Mouse (Mus musculus) olfactory bulb, adult 2 months (tissue): ENCODE measurements around the gene Wls.

Experiments
- CTCF ChIP-seq: fragments of 200-500 bp; IDR thresholded peaks from 2 replicates; pipeline ENCODE4 v1.5.1; 2012; ENCODE audit warnings: low read depth, mild to moderate bottlenecking, low read length, moderate library complexity; ENCODE audit not compliant: insufficient read depth
- POLR2A ChIP-seq: fragments of 200-500 bp; IDR thresholded peaks from 2 replicates; pipeline ENCODE4 v1.6.1; 2012; ENCODE audit warnings: mild to moderate bottlenecking, low read depth, low read length, moderate library complexity; ENCODE audit not compliant: insufficient read depth

DNA sequence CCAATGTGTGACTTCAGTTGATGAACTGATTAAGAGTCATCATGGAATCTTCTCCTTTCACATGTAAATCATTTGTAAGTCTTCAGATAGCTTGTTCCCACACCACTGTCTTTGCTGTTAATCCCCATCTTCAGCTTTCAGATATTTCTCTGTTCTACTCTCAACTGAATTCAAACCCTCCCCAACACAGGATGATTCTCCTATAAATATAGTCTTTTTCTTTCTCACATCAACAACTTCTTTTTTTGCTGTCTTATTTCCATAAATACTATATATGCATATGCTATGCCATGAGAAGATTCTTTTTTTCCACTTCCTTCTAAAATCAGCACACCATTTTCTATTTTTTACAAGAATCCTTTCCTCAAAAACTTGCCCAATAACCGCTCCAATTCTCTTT, 67.9 kb downstream of the Wls start:
- no peak for TF ChIP-seq CTCF
- TF ChIP-seq POLR2A: no peak
